Mouse (Mus musculus): ENCODE data around the gene Nipsnap1. TPM values are rescaled to one million over a fixed set of nuclear protein-coding genes. Genes with fewer than 3 reads are reported as not detected.

The Nipsnap1 gene
- total RNA-seq, 2 experiments from 2014 or later, result 0.43 to 0.69 TPM

- DNase-seq, result no peak
- intact Hi-C loops (cut with DNase I), result no loop called here
Measured at GRCm38 (mm10) chr11:4862730-4863129, 11.0 kb upstream of the Nipsnap1 start.

- intact Hi-C loops (cut with DNase I), result loop anchor here (2.0 to 5.0 kb wide), 3 partner anchors 23 to 753 kb away; no protein-coding TSS in a partner anchor
- DNase-seq, result peak; percentile 63 to 71
Measured at GRCm38 (mm10) chr11:4865645-4866251, 8.0 kb upstream of the Nipsnap1 start.

DNA sequence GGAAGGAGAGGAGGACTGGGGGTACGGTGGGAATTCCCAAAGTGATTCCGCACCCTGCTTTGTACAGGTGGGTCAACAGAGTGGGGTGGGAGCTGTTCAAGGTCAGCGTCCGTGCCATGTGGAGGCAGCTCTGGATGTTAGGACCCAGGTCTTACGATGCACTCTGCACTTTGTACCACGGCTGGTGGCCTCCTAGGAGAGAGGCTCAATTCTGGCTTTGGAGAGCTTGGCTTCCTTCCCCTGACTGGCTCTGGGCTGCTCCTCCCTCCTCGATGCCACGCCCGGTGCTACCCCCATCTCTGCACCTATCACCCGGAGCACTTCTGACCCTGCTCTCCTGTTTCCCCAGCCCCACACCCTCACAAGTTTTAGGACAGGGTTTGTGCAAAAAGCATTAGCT is 800 bp downstream of the Nipsnap1 start:
- intact Hi-C loops (cut with DNase I), result no loop called here

GRCm38 (mm10) chr11:4881087-4881486 is 7.3 kb downstream of the Nipsnap1 start:
- DNase-seq, result no peak
- intact Hi-C loops (cut with DNase I), result no loop called here

More for the DNA sequence above, 800 bp downstream of the Nipsnap1 start:
- DNase-seq, result no peak

DNA sequence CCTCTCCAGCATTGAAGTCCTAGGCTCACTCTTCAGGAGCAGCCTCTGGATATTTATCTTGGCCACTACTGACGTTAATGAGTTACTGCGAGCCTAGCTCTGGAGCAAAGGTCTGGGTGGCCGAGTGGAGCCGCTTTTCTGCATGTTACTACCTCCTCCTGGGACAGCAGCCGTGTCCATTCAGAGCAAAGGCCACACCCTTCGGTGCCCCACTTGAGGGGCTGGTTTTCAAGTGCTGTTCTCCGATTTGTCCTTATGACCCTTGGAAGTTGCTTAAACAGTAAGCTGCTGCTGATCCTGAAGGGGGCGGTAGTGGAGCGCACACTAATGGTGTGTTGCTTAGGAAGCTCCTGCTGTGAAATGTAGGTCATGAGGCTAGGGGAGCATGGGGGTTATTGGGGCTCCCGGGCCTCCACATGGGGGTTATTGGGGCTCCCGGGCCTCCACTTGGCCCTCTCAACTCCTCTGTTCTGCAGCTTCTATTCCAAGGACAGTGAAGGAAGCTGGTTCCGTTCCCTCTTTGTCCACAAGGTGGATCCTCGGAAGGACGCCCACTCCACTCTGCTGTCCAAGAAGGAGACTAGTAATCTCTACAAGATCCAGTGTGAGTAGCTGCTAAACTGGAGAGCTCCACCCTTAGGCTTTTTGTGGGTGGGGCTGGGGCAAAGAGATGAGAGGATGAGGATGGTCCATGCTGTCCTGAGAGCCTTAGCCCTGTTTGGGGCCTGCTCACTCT is 9.3 kb downstream of the Nipsnap1 start:
- intact Hi-C loops (cut with DNase I), result no loop called here
- peak in 1 of 2 experiments; percentile 3 for DNase-seq

DNA sequence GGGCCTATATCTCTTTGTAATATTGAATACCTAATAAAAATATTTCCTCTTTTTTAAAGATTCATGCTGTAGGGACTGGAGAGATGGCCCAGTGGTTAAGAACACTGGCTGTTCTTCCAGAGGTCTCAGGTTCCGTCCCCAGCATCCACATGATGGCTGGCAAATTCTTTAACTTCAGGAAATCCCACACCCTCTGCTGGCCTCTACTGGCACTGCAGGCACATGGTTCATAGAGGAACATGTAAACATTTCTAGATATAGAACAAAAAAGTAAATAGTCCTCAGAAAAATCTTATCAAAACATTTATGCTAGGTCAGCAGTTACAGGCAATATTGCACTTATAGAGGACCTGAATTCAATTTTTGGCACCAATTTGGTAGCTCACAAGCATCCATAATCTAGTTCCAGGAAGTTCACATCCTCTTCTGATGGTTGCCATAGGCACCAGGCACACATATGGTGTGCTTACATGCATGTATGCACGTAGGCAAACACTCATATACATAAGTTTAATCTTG is 11.7 kb downstream of the Nipsnap1 start:
- intact Hi-C loops (cut with DNase I), result no loop called here
- DNase-seq, result peak; percentile 17 to 43

- DNase-seq, result no peak
- intact Hi-C loops (cut with DNase I), result no loop called here
Measured at GRCm38 (mm10) chr11:4886987-4887386, 13.2 kb downstream of the Nipsnap1 start.

- intact Hi-C loops (cut with DNase I), result no loop called here
- peak; percentile 80 to 81 for DNase-seq
Measured at GRCm38 (mm10) chr11:4894848-4895816, 21.4 kb downstream of the Nipsnap1 start, which contains the start of gene Thoc5. TSS of gene Thoc5 (plus strand) at chr11:4895320.

DNA sequence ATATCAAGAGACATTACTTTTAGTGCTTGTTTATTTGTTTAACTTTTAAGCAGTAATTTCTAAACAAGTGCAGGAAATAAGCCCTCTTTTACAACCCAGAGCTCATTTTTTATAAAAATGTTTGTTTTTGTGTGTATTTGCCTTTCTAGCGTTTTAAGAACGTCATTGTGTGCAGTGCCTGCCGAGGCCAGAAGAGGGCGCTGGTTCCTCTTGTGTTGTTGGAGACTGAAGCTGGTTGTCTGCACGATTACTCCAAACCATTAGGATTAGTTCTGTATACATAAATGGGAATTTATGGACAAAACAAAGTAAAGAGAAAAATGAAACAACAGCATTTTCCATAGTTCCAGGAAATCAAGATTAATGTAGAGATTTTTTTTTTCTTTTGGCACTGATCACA is 26.7 kb downstream of the Nipsnap1 start:
- DNase-seq, result no peak
- intact Hi-C loops (cut with DNase I), result no loop called here

DNA sequence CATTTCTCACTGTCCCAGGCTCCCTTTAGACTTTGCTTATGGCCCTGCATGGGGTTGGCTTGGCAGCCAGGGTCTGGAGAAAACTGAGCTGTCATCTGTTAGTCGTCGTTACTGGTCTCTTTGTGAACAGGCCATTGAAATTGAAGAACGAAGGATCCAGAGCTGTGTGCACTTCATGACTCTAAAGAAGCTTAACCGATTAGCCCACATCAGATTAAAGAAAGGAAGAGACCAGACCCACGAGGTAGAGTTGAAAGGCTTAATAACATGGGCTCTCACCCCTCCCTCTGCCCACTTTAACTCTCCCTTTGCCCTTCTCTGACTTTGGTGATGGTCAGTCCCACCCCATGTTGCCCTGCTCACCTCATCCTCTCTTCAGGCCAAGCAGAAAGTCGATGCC is 28.2 kb downstream of the Nipsnap1 start:
- DNase-seq, result no peak

DNA sequence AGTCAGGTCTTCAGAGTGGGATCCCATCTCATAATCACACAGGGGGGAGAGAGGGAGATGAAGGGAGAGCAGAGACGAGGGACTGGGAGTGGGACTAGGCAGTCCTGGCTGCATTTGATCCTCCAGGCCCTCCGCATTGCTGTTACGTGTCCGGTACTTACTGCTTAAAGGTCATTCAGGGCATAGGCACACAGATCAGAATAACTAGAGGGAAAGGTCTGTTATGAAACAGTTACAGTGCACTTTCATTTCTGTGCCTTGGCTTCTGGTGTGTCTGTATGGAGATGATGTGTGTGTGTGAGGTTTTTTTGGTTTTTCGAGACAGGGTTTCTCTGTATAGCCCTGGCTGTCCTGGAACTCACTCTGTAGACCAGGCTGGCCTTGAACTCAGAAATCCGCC is 32.5 kb downstream of the Nipsnap1 start:
- DNase-seq, result no peak
- intact Hi-C loops (cut with DNase I), result no loop called here

More for the DNA sequence above, 28.2 kb downstream of the Nipsnap1 start:
- intact Hi-C loops (cut with DNase I), result no loop called here

GRCm38 (mm10) chr11:4916068-4916467 is 42.3 kb downstream of the Nipsnap1 start:
- DNase-seq, result peak; percentile 24 to 63
- intact Hi-C loops (cut with DNase I), result loop anchor here (1.0 kb wide), 1 partner anchor 59 kb away; no protein-coding TSS in a partner anchor

DNA sequence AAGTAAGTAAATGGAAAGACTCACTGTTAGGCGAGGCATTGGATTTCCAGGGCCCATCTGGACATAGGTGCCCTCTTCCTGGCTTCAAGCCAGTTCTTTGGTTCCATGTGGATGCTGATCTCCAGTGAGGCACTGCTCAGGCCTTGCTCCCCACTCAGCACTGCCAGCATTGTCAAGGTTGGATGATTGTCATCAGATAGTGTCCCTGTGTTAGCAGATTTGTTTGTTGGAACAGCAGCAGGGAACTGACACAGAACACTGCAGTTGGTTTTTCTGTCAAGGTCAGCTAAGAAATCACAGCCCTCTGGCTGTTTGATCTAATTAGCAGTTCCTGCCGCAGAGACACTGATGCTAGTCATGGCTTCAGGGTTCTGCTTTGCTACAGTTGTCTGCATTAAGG is 47.5 kb downstream of the Nipsnap1 start:
- no peak for DNase-seq
- intact Hi-C loops (cut with DNase I), result no loop called here

- peak; percentile 22 to 26 for DNase-seq
- intact Hi-C loops (cut with DNase I), result no loop called here
Measured at GRCm38 (mm10) chr11:4921751-4922150, 48.0 kb downstream of the Nipsnap1 start.

GRCm38 (mm10) chr11:4927224-4927623 is 53.5 kb downstream of the Nipsnap1 start:
- intact Hi-C loops (cut with DNase I), result no loop called here
- DNase-seq, result no peak

DNA sequence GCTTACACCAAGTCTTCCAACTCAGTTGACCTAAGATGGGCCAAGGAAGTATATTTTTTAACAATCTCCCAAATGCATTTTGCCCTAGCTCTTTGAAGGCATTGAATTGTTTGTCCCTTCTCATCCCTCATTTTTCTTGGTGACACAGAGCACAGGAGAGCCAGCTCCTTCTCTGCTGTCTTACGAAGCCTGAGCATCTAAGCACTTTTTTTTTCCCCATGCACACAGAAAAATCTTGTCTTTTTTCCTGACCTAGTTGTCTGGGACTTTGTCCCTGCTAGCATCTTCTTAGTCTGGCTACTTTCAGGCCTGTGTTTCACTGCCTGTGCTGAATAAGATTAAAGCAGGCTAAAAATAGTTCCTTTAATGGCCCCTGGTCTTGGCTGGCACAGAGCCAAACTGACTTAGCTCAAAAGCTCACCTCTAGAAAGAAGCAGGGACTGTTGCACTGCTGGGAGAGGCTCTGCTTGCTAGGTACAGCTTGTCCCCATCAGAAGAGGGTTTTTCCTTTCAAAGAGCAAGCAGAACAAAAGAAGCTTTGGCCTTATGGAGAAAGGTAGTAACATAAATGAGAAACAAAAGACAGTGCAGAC is 57.4 kb downstream of the Nipsnap1 start:
- DNase-seq, result peak; percentile 20 to 28
- intact Hi-C loops (cut with DNase I), result no loop called here

GRCm38 (mm10) chr11:4936243-4936642 is 62.5 kb downstream of the Nipsnap1 start:
- intact Hi-C loops (cut with DNase I), result no loop called here
- DNase-seq, result no peak
